Mouse (Mus musculus): ENCODE results near the gene Smpdl3b.

Gene Smpdl3b

DNA sequence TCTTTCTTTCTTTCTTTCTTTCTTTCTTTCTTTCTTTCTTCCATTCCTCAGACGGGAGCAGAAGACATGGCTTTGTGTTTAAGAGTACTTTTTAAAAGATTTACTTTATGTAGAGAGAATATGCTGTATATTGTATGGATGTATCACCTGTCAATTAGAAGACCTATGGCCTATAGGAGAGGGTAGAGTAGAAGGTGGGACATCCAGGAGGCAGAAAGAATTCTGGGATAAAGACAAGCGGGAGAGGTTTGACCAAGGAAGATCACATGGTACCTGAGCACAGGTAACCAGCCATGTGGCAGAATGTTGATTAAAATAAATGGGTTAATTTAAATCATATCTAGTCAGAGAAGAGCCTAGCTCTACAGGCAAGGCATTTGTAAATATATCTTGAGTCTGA lies 22.3 kb downstream of the Smpdl3b start:
- no peak for DNase-seq (ENCODE audit: low read depth, low spot score)

DNA sequence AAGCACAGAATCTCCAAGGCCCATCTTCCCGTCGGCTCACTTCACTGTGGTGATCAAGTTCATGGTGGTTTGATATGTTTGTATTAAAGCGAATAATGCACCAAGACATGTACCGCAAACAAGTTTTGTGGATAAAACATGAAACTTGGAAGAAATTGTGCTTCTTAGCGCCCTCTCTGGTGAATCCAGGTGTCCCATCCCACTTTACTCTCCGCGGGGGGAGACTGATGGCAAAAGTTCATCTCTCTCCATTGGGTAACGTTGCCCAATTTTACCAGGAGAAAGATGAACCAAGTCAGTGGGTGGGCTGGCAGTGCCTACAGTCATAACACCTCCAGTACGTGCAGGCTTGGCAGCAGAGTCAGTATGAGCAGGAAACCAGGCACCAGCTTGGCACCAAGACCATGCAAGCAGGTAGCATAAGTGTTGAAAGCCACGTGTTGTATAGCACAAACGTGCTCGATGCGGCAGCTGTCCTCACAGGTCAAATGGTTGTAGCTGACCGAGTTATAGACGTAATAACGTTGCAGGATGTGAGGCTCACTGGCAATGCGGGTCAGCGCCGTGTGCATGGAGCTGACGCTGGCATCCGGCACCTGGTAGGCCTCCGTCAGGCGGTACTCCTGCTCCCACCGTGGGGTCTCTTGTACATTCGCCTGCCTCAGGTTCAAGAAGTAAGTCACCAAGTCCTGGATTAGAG lies 23.8 kb downstream of the Smpdl3b start:
- no peak for DNase-seq (ENCODE audit: low read depth, low spot score)

- DNase-seq (ENCODE audit: low read depth, low spot score): no peak
Measured at GRCm38 (mm10) chr4:132732148-132732684, 24.8 kb downstream of the Smpdl3b start, which contains the start of gene Xkr8. TSS of gene Xkr8 (minus strand) at chr4:132732546.

GRCm38 (mm10) chr4:132731616-132732015 lies 25.4 kb downstream of the Smpdl3b start:
- no peak for DNase-seq (ENCODE audit: low read depth, low spot score)

GRCm38 (mm10) chr4:132728233-132728632 lies 28.8 kb downstream of the Smpdl3b start:
- no peak for DNase-seq (ENCODE audit: low read depth, low spot score)

DNA sequence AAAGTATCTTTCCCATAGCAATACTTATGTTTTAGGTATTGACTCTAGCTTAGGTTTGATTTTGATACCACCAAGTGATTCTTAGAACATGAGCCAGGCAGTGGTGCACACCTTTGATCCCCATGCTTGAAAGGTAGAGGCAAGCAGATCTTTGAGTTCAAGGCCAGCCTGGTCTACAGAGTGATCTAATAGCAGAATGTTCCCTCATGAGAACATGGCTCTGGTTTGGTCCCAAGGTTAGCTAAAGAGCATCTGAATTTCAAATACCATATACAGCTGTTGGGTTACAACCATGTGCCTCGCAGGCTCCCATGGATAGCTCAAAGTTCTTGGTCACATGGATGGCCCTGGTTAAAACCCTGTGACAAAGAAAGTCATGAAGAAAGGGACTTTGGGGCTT lies 38.8 kb downstream of the Smpdl3b start:
- no peak for DNase-seq (ENCODE audit: low read depth, low spot score)

- no peak for DNase-seq (ENCODE audit: low read depth, low spot score)
Measured at GRCm38 (mm10) chr4:132713181-132713580, 43.9 kb downstream of the Smpdl3b start.

GRCm38 (mm10) chr4:132706885-132707284 lies 50.2 kb downstream of the Smpdl3b start:
- no peak for DNase-seq (ENCODE audit: low read depth, low spot score)

DNA sequence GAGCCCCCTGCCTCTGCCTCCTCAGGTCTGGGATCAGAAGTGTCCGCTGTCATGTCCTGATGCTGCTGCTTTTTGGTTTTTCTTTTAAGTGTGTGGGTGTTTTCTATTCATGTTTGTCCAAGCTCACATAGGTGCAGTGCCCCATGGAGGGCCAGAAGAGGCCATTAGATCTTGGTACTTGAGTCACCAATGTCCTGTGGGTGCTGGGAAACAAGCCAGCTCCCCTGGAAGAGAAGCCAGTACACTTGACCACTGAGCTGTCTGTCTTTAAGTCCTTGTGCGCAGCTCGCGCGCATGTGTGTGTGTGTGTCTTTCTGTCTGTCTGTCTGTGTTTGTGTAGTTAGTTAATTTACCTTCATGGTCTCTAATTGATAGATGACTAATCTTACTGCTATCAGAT lies 55.0 kb downstream of the Smpdl3b start:
- DNase-seq (ENCODE audit: low read depth, low spot score): no peak

GRCm38 (mm10) chr4:132693366-132693765 lies 63.7 kb downstream of the Smpdl3b start:
- no peak for DNase-seq (ENCODE audit: low read depth, low spot score)

GRCm38 (mm10) chr4:132689634-132690033 lies 67.4 kb downstream of the Smpdl3b start:
- no peak for DNase-seq (ENCODE audit: low read depth, low spot score)

Measured in brain, embryonic 18.5 days (tissue).